Mouse (Mus musculus) heart, embryonic 12.5 days (tissue): ENCODE measurements around the gene Kif26b. TPM values are rescaled to one million over a fixed set of nuclear protein-coding genes. Genes with fewer than 3 reads are reported as not detected.
A peak's percentile ranks its signal among the peaks of the same experiment; 100 is the strongest.

Experiments used
- ATAC-seq: fragments of 200-750 bp; cut with Nextera tagmentation; 2 replicates; pipeline ENCODE4 v1.8.0; 2017; ENCODE audit warnings: moderate TSS enrichment, moderate library complexity; ENCODE audit not compliant: insufficient number of reproducible peaks, low FRiP score
- H3K27ac ChIP-seq: fragments of 300-500 bp; sonication (generic); 2 replicates; pipeline ENCODE4 v1.5.1; 2016; ENCODE audit warnings: mild to moderate bottlenecking, moderate library complexity; ENCODE audit not compliant: poor library complexity, severe bottlenecking
- H3K27me3 ChIP-seq: fragments of 300-500 bp; sonication (generic); replicated peaks from 2 replicates; pipeline ENCODE4 v1.6.1; 2016; ENCODE audit warnings: mild to moderate bottlenecking, moderate library complexity
- H3K36me3 ChIP-seq: fragments of 300-500 bp; sonication (generic); 2 replicates; pipeline ENCODE4 v1.6.1; 2016; ENCODE audit warnings: mild to moderate bottlenecking, moderate library complexity
- H3K4me1 ChIP-seq: fragments of 300-500 bp; sonication (generic); replicated peaks from 2 replicates; pipeline ENCODE4 v1.6.1; 2016; ENCODE audit warnings: mild to moderate bottlenecking
- H3K4me2 ChIP-seq: fragments of 300-500 bp; sonication (generic); 2 replicates; pipeline ENCODE4 v1.6.1; 2016; ENCODE audit warnings: mild to moderate bottlenecking, moderate library complexity
- H3K4me3 ChIP-seq: fragments of 300-500 bp; sonication (generic); 2 replicates; pipeline ENCODE4 v1.5.1; 2016; ENCODE audit warnings: mild to moderate bottlenecking
- H3K9ac ChIP-seq: fragments of 300-500 bp; sonication (generic); 2 replicates; pipeline ENCODE4 v1.6.1; 2016; ENCODE audit warnings: mild to moderate bottlenecking, moderate library complexity
- H3K9me3 ChIP-seq: fragments of 300-500 bp; sonication (generic); replicated peaks from 2 replicates; pipeline ENCODE4 v1.6.1; 2016; ENCODE audit warnings: mild to moderate bottlenecking, moderate library complexity
- WGBS: fragments of 180-500 bp; shearing (Covaris S2); methylation state at CpG from one replicate; pipeline ENCODE4 v1.1.7; 2016; 5-methylcytosine and 5-hydroxymethylcytosine counted together
- polyA plus RNA-seq: library from polyadenylated mRNA; unstranded; fragments of >200 nt; fragmentation: Nextera tagmentation; extraction: Ambion mirVana; gene quantifications from 2 replicates; pipeline ENCODE4 v1.2.1, GENCODE M21; 2016

Gene Kif26b
- polyA plus RNA-seq, 1 experiment from 2014 or later: 25.1 TPM

GRCm38 (mm10) chr1:178791266-178791665 lies 262.3 kb downstream of the Kif26b start:
- Histone ChIP-seq H3K9me3 (no peaks in the 10 kb centered on the region), H3K4me2 (no peak overlapping the region), H3K4me3 (no peak overlapping the region), H3K9ac (no peak overlapping the region), H3K27ac (peak overlapping the region; percentile 65), H3K36me3 (no peaks in the 10 kb centered on the region), H3K4me1 (peaks cover 30% of the 10 kb centered on the region), H3K27me3 (no peaks in the 10 kb centered on the region)
- WGBS: 18% methylated on average over 1 of the region's 1 CpGs
- no peak for ATAC-seq

- H3K27me3 ChIP-seq: no peaks in the 10 kb centered on the region
- no peak overlapping the region for H3K27ac ChIP-seq
- 87% methylated on average over 5 of the region's 5 CpGs for WGBS
- no peak overlapping the region for H3K9ac ChIP-seq
- no peak overlapping the region for H3K4me3 ChIP-seq
- H3K4me1 ChIP-seq: peaks cover 37% of the 10 kb centered on the region
- ATAC-seq: no peak
- H3K4me2 ChIP-seq: no peak overlapping the region
- no peaks in the 10 kb centered on the region for H3K36me3 ChIP-seq
- no peaks in the 10 kb centered on the region for H3K9me3 ChIP-seq
Measured at GRCm38 (mm10) chr1:178792726-178793125, 263.8 kb downstream of the Kif26b start.

GRCm38 (mm10) chr1:178794866-178795265 lies 265.9 kb downstream of the Kif26b start:
- Histone ChIP-seq H3K9me3 (no peaks in the 10 kb centered on the region), H3K4me1 (peaks cover 45% of the 10 kb centered on the region), H3K9ac (no peak overlapping the region), H3K27me3 (no peaks in the 10 kb centered on the region), H3K4me3 (no peak overlapping the region), H3K27ac (no peak overlapping the region), H3K4me2 (no peak overlapping the region), H3K36me3 (no peaks in the 10 kb centered on the region)
- WGBS: 84% methylated on average over 7 of the region's 7 CpGs
- ATAC-seq: no peak

GRCm38 (mm10) chr1:178797388-178797787 lies 268.5 kb downstream of the Kif26b start:
- no peak overlapping the region for H3K4me3 ChIP-seq
- H3K4me2 ChIP-seq: no peak overlapping the region
- peaks cover 44% of the 10 kb centered on the region for H3K4me1 ChIP-seq
- ATAC-seq: no peak
- H3K36me3 ChIP-seq: no peaks in the 10 kb centered on the region
- no peaks in the 10 kb centered on the region for H3K27me3 ChIP-seq
- H3K9me3 ChIP-seq: no peaks in the 10 kb centered on the region
- H3K9ac ChIP-seq: no peak overlapping the region
- WGBS: 68% methylated on average over 2 of the region's 2 CpGs
- H3K27ac ChIP-seq: peak overlapping the region; percentile 65; the same call in 1 of the 2 replicates

GRCm38 (mm10) chr1:178798333-178798732 lies 269.4 kb downstream of the Kif26b start:
- H3K27me3 ChIP-seq: no peaks in the 10 kb centered on the region
- WGBS: 0% methylated on average over 5 of the region's 5 CpGs
- H3K9me3 ChIP-seq: no peaks in the 10 kb centered on the region
- peak overlapping the region; percentile 59 for H3K9ac ChIP-seq
- peak overlapping the region; percentile 41 for H3K4me3 ChIP-seq
- H3K27ac ChIP-seq: peak overlapping the region; percentile 65
- peaks cover 49% of the 10 kb centered on the region for H3K4me1 ChIP-seq
- peak overlapping the region; percentile 69 for H3K4me2 ChIP-seq
- no peaks in the 10 kb centered on the region for H3K36me3 ChIP-seq
- peak; percentile 30; the same call in 1 of the 2 replicates for ATAC-seq

GRCm38 (mm10) chr1:178798886-178799285 lies 270.0 kb downstream of the Kif26b start:
- Histone ChIP-seq H3K4me3 (peak overlapping the region; percentile 41), H3K4me1 (peaks cover 53% of the 10 kb centered on the region), H3K9me3 (no peaks in the 10 kb centered on the region), H3K4me2 (peak overlapping the region; percentile 69), H3K27ac (peak overlapping the region; percentile 65), H3K36me3 (no peaks in the 10 kb centered on the region), H3K9ac (no peak overlapping the region), H3K27me3 (no peaks in the 10 kb centered on the region)
- no peak for ATAC-seq
- 65% methylated on average over 8 of the region's 8 CpGs for WGBS

GRCm38 (mm10) chr1:178799836-178800552 lies 271.1 kb downstream of the Kif26b start:
- Histone ChIP-seq H3K9ac (no peak overlapping the region; the same call in 1 of the 2 replicates), H3K4me3 (peak overlapping the region; percentile 10), H3K27ac (no peak overlapping the region), H3K4me1 (peaks cover 63% of the 10 kb centered on the region), H3K36me3 (no peaks in the 10 kb centered on the region), H3K27me3 (no peaks in the 10 kb centered on the region), H3K4me2 (peak overlapping the region; percentile 50), H3K9me3 (no peaks in the 10 kb centered on the region)
- 66% methylated on average over 11 of the region's 11 CpGs for WGBS
- ATAC-seq: no peak

- H3K9me3 ChIP-seq: no peaks in the 10 kb centered on the region
- H3K27me3 ChIP-seq: no peaks in the 10 kb centered on the region
- 0 out of 2 replicates have a peak, but pooled peaks have one; percentile 66 for ATAC-seq
- no peak overlapping the region for H3K4me3 ChIP-seq
- 0 out of 2 replicates have a peak overlapping the region, but pooled peaks have one; percentile 38 for H3K27ac ChIP-seq
- no peaks in the 10 kb centered on the region for H3K36me3 ChIP-seq
- H3K9ac ChIP-seq: no peak overlapping the region
- no peak overlapping the region for H3K4me2 ChIP-seq
- WGBS: 12% methylated on average over 3 of the region's 3 CpGs
- H3K4me1 ChIP-seq: peaks cover 55% of the 10 kb centered on the region
Measured at GRCm38 (mm10) chr1:178803155-178803554, 274.2 kb downstream of the Kif26b start.

GRCm38 (mm10) chr1:178817476-178817875 lies 288.6 kb downstream of the Kif26b start:
- Histone ChIP-seq H3K27ac (no peak overlapping the region), H3K4me1 (peaks cover 62% of the 10 kb centered on the region), H3K4me3 (no peak overlapping the region), H3K4me2 (no peak overlapping the region), H3K9ac (no peak overlapping the region), H3K36me3 (0 out of 2 replicates have a peak, but pooled peaks cover 1% of the 10 kb centered on the region), H3K27me3 (no peaks in the 10 kb centered on the region), H3K9me3 (no peaks in the 10 kb centered on the region)
- 66% methylated on average over 6 of the region's 6 CpGs for WGBS
- ATAC-seq: no peak

- Histone ChIP-seq H3K9ac (no peak overlapping the region), H3K4me2 (no peak overlapping the region), H3K36me3 (peaks cover 10% of the 10 kb centered on the region), H3K9me3 (no peaks in the 10 kb centered on the region), H3K4me1 (peaks cover 57% of the 10 kb centered on the region), H3K27me3 (no peaks in the 10 kb centered on the region), H3K27ac (no peak overlapping the region), H3K4me3 (no peak overlapping the region)
- 62% methylated on average over 7 of the region's 7 CpGs for WGBS
- no peak for ATAC-seq
Measured at GRCm38 (mm10) chr1:178819060-178819459, 290.1 kb downstream of the Kif26b start.

- H3K27ac ChIP-seq: no peak overlapping the region; the same call in 1 of the 2 replicates
- H3K4me1 ChIP-seq: peaks cover 52% of the 10 kb centered on the region
- H3K4me2 ChIP-seq: no peak overlapping the region
- no peak overlapping the region for H3K9ac ChIP-seq
- peaks cover 13% of the 10 kb centered on the region for H3K36me3 ChIP-seq
- no peak for ATAC-seq
- no peaks in the 10 kb centered on the region for H3K9me3 ChIP-seq
- no peaks in the 10 kb centered on the region for H3K27me3 ChIP-seq
- H3K4me3 ChIP-seq: no peak overlapping the region
- WGBS: 80% methylated on average over 3 of the region's 3 CpGs
Measured at GRCm38 (mm10) chr1:178820079-178820478, 291.2 kb downstream of the Kif26b start.
